Mouse (Mus musculus) kidney, embryonic 15.5 days (tissue): ENCODE measurements at regions not wholly inside any gene's neighbourhood (a gene's known extent, or its start where the extent isn't known, plus 50 kb on each side); places are given as distances from the start of the nearest gene placed in this dataset.
A peak's percentile ranks its signal among the peaks of the same experiment; 100 is the strongest.

ENCODE experiments used
- ATAC-seq: fragments of 200-750 bp; cut with Nextera tagmentation; replicated peaks from 2 replicates; pipeline ENCODE4 v1.8.0; 2017; ENCODE audit warnings: moderate TSS enrichment; ENCODE audit not compliant: low FRiP score
- H3K27ac ChIP-seq: fragments of 300-500 bp; sonication (generic); 2 replicates; pipeline ENCODE4 v1.5.1; 2015; ENCODE audit warnings: mild to moderate bottlenecking, inconsistent platforms
- H3K27me3 ChIP-seq: fragments of 300-500 bp; sonication (generic); 2 replicates; pipeline ENCODE4 v1.6.1; 2015; ENCODE audit warnings: inconsistent platforms
- H3K36me3 ChIP-seq: fragments of 300-500 bp; sonication (generic); 2 replicates; pipeline ENCODE4 v1.6.1; 2015; ENCODE audit warnings: inconsistent platforms
- H3K4me1 ChIP-seq: fragments of 300-500 bp; sonication (generic); 2 replicates; pipeline ENCODE4 v1.6.1; 2015; ENCODE audit warnings: inconsistent platforms
- H3K4me2 ChIP-seq: fragments of 300-500 bp; sonication (generic); 2 replicates; pipeline ENCODE4 v1.6.1; 2015; ENCODE audit warnings: moderate library complexity, mild to moderate bottlenecking, inconsistent platforms
- H3K4me3 ChIP-seq: fragments of 300-500 bp; sonication (generic); replicated peaks from 2 replicates; pipeline ENCODE4 v1.5.1; 2015; ENCODE audit warnings: mild to moderate bottlenecking, inconsistent platforms
- H3K9ac ChIP-seq: fragments of 300-500 bp; sonication (generic); 2 replicates; pipeline ENCODE4 v1.6.1; 2015; ENCODE audit warnings: mild to moderate bottlenecking, inconsistent platforms
- H3K9me3 ChIP-seq: fragments of 300-500 bp; sonication (generic); replicated peaks from 2 replicates; pipeline ENCODE4 v1.6.1; 2016; ENCODE audit warnings: inconsistent platforms
- WGBS: fragments of 180-500 bp; shearing (Covaris S2); methylation state at CpG from one replicate; pipeline ENCODE4 v1.1.7; 2015; ENCODE audit warnings: mixed read lengths; 5-methylcytosine and 5-hydroxymethylcytosine counted together

- no peak overlapping the region for H3K27ac ChIP-seq
Observed at GRCm38 (mm10) chr13:91274131-91274530, 50.4 kb upstream of the Atg10 start.

GRCm38 (mm10) chr13:91274615-91275014 is 50.8 kb upstream of the Atg10 start:
- Histone ChIP-seq H3K9ac (no peak overlapping the region), H3K4me3 (no peak overlapping the region), H3K27ac (no peak overlapping the region), H3K9me3 (no peaks in the 10 kb centered on the region), H3K4me2 (no peak overlapping the region), H3K4me1 (peaks cover 4% of the 10 kb centered on the region; the same call in 1 of the 2 replicates), H3K27me3 (no peaks in the 10 kb centered on the region), H3K36me3 (no peaks in the 10 kb centered on the region)
- WGBS: 65% methylated on average over 6 of the region's 6 CpGs
- ATAC-seq: peak; percentile 56; the same call in 1 of the 2 replicates

More at GRCm38 (mm10) chr13:91274131-91274530, 50.4 kb upstream of the Atg10 start:
- Histone ChIP-seq H3K9me3 (no peaks in the 10 kb centered on the region), H3K4me1 (peaks cover 4% of the 10 kb centered on the region; the same call in 1 of the 2 replicates), H3K9ac (no peak overlapping the region), H3K4me2 (no peak overlapping the region), H3K4me3 (no peak overlapping the region), H3K27me3 (no peaks in the 10 kb centered on the region), H3K36me3 (no peaks in the 10 kb centered on the region)
- 77% methylated on average over 1 of the region's 1 CpGs for WGBS
- ATAC-seq: no peak

GRCm38 (mm10) chr13:91279487-91279886 is 55.7 kb upstream of the Atg10 start:
- no peaks in the 10 kb centered on the region for H3K36me3 ChIP-seq
- no peak overlapping the region for H3K4me3 ChIP-seq
- H3K4me2 ChIP-seq: no peak overlapping the region
- ATAC-seq: no peak
- WGBS: 84% methylated on average over 3 of the region's 3 CpGs
- no peaks in the 10 kb centered on the region for H3K9me3 ChIP-seq
- peaks cover 4% of the 10 kb centered on the region; the same call in 1 of the 2 replicates for H3K4me1 ChIP-seq
- no peak overlapping the region for H3K27ac ChIP-seq
- no peaks in the 10 kb centered on the region for H3K27me3 ChIP-seq
- H3K9ac ChIP-seq: no peak overlapping the region

- H3K9me3 ChIP-seq: no peaks in the 10 kb centered on the region
- no peaks in the 10 kb centered on the region for H3K36me3 ChIP-seq
- WGBS: 74% methylated on average over 7 of the region's 7 CpGs
- H3K9ac ChIP-seq: no peak overlapping the region
- no peak overlapping the region for H3K4me3 ChIP-seq
- ATAC-seq: no peak
- H3K27me3 ChIP-seq: no peaks in the 10 kb centered on the region
- H3K27ac ChIP-seq: no peak overlapping the region
- H3K4me1 ChIP-seq: no peaks in the 10 kb centered on the region
- no peak overlapping the region for H3K4me2 ChIP-seq
Observed at GRCm38 (mm10) chr13:91295552-91296170, 71.9 kb upstream of the Atg10 start.

GRCm38 (mm10) chr13:91296521-91297160 is 72.9 kb upstream of the Atg10 start:
- Histone ChIP-seq H3K4me1 (no peaks in the 10 kb centered on the region), H3K4me3 (no peak overlapping the region), H3K27ac (no peak overlapping the region), H3K9ac (no peak overlapping the region), H3K4me2 (no peak overlapping the region), H3K36me3 (no peaks in the 10 kb centered on the region), H3K9me3 (no peaks in the 10 kb centered on the region), H3K27me3 (no peaks in the 10 kb centered on the region)
- no peak for ATAC-seq
- 86% methylated on average over 5 of the region's 5 CpGs for WGBS

- no peaks in the 10 kb centered on the region for H3K27me3 ChIP-seq
Observed at GRCm38 (mm10) chr13:91301849-91302248, 78.1 kb upstream of the Atg10 start.

GRCm38 (mm10) chr13:91305697-91306405 is 82.1 kb upstream of the Atg10 start:
- no peaks in the 10 kb centered on the region for H3K4me1 ChIP-seq
- ATAC-seq: no peak
- H3K9ac ChIP-seq: no peak overlapping the region
- H3K36me3 ChIP-seq: no peaks in the 10 kb centered on the region
- WGBS: 79% methylated on average over 6 of the region's 6 CpGs
- no peak overlapping the region for H3K4me3 ChIP-seq
- no peaks in the 10 kb centered on the region for H3K27me3 ChIP-seq
- no peaks in the 10 kb centered on the region for H3K9me3 ChIP-seq
- H3K4me2 ChIP-seq: no peak overlapping the region
- no peak overlapping the region for H3K27ac ChIP-seq

More at GRCm38 (mm10) chr13:91301849-91302248, 78.1 kb upstream of the Atg10 start:
- no peak for ATAC-seq
- Histone ChIP-seq H3K9me3 (no peaks in the 10 kb centered on the region), H3K4me3 (no peak overlapping the region), H3K36me3 (no peaks in the 10 kb centered on the region), H3K9ac (no peak overlapping the region), H3K4me2 (no peak overlapping the region), H3K4me1 (no peaks in the 10 kb centered on the region), H3K27ac (no peak overlapping the region)
- WGBS: 93% methylated on average over 1 of the region's 1 CpGs

GRCm38 (mm10) chr13:91306545-91306944 is 82.8 kb upstream of the Atg10 start:
- WGBS: 64% methylated on average over 4 of the region's 4 CpGs
- Histone ChIP-seq H3K9me3 (no peaks in the 10 kb centered on the region), H3K4me3 (no peak overlapping the region), H3K27ac (no peak overlapping the region), H3K9ac (no peak overlapping the region), H3K36me3 (no peaks in the 10 kb centered on the region), H3K4me1 (no peaks in the 10 kb centered on the region), H3K27me3 (no peaks in the 10 kb centered on the region), H3K4me2 (no peak overlapping the region)
- ATAC-seq: no peak

GRCm38 (mm10) chr13:91312905-91313571 is 89.3 kb upstream of the Atg10 start:
- H3K36me3 ChIP-seq: no peaks in the 10 kb centered on the region
- no peak for ATAC-seq
- WGBS: 60% methylated on average over 5 of the region's 5 CpGs
- no peak overlapping the region for H3K4me3 ChIP-seq
- no peaks in the 10 kb centered on the region for H3K27me3 ChIP-seq
- no peak overlapping the region for H3K27ac ChIP-seq
- no peaks in the 10 kb centered on the region for H3K4me1 ChIP-seq
- no peak overlapping the region for H3K4me2 ChIP-seq
- no peaks in the 10 kb centered on the region for H3K9me3 ChIP-seq
- no peak overlapping the region for H3K9ac ChIP-seq

- Histone ChIP-seq H3K27ac (no peak overlapping the region), H3K9ac (no peak overlapping the region), H3K4me3 (no peak overlapping the region), H3K4me1 (no peaks in the 10 kb centered on the region), H3K4me2 (no peak overlapping the region), H3K36me3 (no peaks in the 10 kb centered on the region), H3K27me3 (no peaks in the 10 kb centered on the region), H3K9me3 (no peaks in the 10 kb centered on the region)
- no peak for ATAC-seq
- 92% methylated on average over 6 of the region's 6 CpGs for WGBS
Observed at GRCm38 (mm10) chr13:91322331-91322730, 98.6 kb upstream of the Atg10 start.

GRCm38 (mm10) chr13:91326834-91327233 is 103.1 kb upstream of the Atg10 start:
- no peak overlapping the region for H3K27ac ChIP-seq
- H3K9ac ChIP-seq: no peak overlapping the region
- H3K4me1 ChIP-seq: no peaks in the 10 kb centered on the region
- no peak overlapping the region for H3K4me3 ChIP-seq
- no peaks in the 10 kb centered on the region for H3K9me3 ChIP-seq
- no peak for ATAC-seq
- 74% methylated on average over 3 of the region's 3 CpGs for WGBS
- no peaks in the 10 kb centered on the region for H3K36me3 ChIP-seq
- no peak overlapping the region for H3K4me2 ChIP-seq
- H3K27me3 ChIP-seq: no peaks in the 10 kb centered on the region

GRCm38 (mm10) chr13:91334283-91334682 is 110.5 kb upstream of the Atg10 start:
- Histone ChIP-seq H3K4me1 (no peaks in the 10 kb centered on the region), H3K9me3 (no peaks in the 10 kb centered on the region), H3K27ac (no peak overlapping the region), H3K4me3 (no peak overlapping the region), H3K9ac (no peak overlapping the region), H3K4me2 (no peak overlapping the region), H3K27me3 (no peaks in the 10 kb centered on the region), H3K36me3 (no peaks in the 10 kb centered on the region)
- no peak for ATAC-seq
